Mouse (Mus musculus): ENCODE data around the gene Gm5678. TPM values are rescaled to one million over a fixed set of nuclear protein-coding genes. Genes with fewer than 3 reads are reported as not detected.
"Not testable (repeated sequence)": the region's sequence is repeated elsewhere in the genome, so short reads cannot be mapped to it uniquely, and the experiment has no call there.

Gm5678 gene
- polyA plus RNA-seq, 1 experiment from 2014 or later, result not detected

DNA sequence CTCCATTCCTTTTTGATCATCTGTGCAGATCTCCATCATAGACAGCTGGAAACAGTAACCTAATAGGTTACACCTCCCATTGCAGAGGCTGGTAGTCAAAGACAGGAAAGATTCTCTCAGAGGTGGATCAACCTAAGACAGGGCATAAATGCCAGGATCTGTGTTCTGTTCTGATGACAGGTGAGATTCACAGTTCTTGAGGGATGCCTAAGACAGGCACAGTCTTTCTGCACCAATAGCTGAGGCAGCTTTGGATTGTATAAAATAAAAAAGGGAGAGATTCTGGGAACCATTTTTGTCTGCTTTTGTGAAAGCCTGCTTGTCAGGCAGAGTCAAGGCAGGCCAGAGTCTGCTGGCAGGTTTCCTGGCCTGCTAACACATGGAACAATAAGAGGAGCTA, 40.1 kb downstream of the Gm5678 start:
- Histone ChIP-seq H3K4me3 (replicated peaks; ENCODE audit: low read depth, low read length) (no peak overlapping the region), H3K27ac (no peak overlapping the region), H3K9ac (ENCODE audit: low read depth, low read length) (no peak overlapping the region), H3K36me3 (ENCODE audit: insufficient read depth, low read length) (no peaks in the 10 kb centered on the region), H3K27me3 (ENCODE audit: insufficient read depth, low read length) (no peaks in the 10 kb centered on the region), H3K9me3 (replicated peaks; ENCODE audit: low read length) (peaks cover 7% of the 10 kb centered on the region), H3K4me1 (replicated peaks; ENCODE audit: insufficient read depth, low read length) (no peaks in the 10 kb centered on the region), H3K4me2 (ENCODE audit: low read length) (no peak overlapping the region)
- DNase-seq (ENCODE audit: low spot score) (no peak), ATAC-seq (replicated peaks; ENCODE audit: low FRiP score, low read depth) (no peak)
- TF ChIP-seq CTCF (IDR thresholded peaks at IDR 0.05; ENCODE audit: low read depth), result no peak

DNA sequence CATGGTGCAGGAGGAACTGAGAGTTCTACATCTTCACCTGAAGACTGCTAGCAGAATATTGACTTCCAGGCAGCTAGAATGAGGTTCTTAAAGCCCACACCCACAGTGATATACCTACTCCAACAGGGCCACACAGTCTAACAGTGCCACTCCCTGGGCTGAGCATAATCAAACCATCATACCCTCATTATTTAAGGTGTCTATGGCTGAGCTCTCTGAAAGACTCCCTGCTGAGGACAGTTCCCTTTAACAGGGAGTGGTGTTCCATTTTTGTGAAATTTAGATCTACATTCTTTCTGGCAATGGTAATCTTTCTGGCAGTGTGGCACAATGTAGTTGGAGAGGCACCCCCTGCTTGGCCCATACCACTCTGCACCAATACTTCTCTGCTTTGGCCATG, 41.6 kb downstream of the Gm5678 start:
- Histone ChIP-seq H3K9ac (ENCODE audit: low read depth, low read length) (no peak overlapping the region), H3K4me3 (replicated peaks; ENCODE audit: low read depth, low read length) (no peak overlapping the region)
- no peak for DNase-seq (ENCODE audit: low spot score)

DNA sequence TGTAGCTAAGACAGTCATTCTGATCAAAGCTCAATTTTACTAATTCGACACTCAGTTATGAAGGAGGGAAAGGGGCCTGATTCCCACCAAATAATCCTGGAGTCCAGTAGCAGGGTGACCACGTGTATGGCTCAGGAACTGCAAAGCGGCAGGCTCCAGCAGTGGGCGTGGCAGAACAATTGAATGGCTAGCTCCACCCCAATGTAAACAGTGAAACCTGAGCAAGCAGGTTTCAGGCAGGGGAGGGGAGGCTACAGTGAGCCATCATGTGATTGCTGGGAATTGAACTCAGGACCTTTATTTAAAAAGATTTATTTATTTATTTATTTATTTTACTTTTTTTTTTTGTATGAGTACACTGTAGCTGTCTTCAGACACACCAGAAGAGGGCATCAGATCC, 42.6 kb downstream of the Gm5678 start:
- H3K27me3 ChIP-seq (ENCODE audit: insufficient read depth, low read length); H3K4me2 ChIP-seq (ENCODE audit: low read length); H3K4me3 ChIP-seq (replicated peaks; ENCODE audit: low read depth, low read length); H3K4me1 ChIP-seq (replicated peaks; ENCODE audit: insufficient read depth, low read length); H3K9me3 ChIP-seq (replicated peaks; ENCODE audit: low read length); H3K9ac ChIP-seq (ENCODE audit: low read depth, low read length); ATAC-seq (replicated peaks; ENCODE audit: low FRiP score, low read depth); DNase-seq (ENCODE audit: low spot score); H3K27ac ChIP-seq; H3K36me3 ChIP-seq (ENCODE audit: insufficient read depth, low read length): not testable (repeated sequence)
- 37% methylated on average over 4 of the region's 4 CpGs for WGBS

More for the DNA sequence above, 41.6 kb downstream of the Gm5678 start:
- H3K4me2 ChIP-seq (ENCODE audit: low read length), result no peak overlapping the region
- peaks cover 7% of the 10 kb centered on the region for H3K9me3 ChIP-seq (replicated peaks; ENCODE audit: low read length)
- H3K36me3 ChIP-seq (ENCODE audit: insufficient read depth, low read length), result no peaks in the 10 kb centered on the region
- no peaks in the 10 kb centered on the region for H3K27me3 ChIP-seq (ENCODE audit: insufficient read depth, low read length)
- H3K4me1 ChIP-seq (replicated peaks; ENCODE audit: insufficient read depth, low read length), result no peaks in the 10 kb centered on the region
- no peak for ATAC-seq (replicated peaks; ENCODE audit: low FRiP score, low read depth)
- TF ChIP-seq CTCF (IDR thresholded peaks at IDR 0.05; ENCODE audit: low read depth), result no peak
- H3K27ac ChIP-seq, result no peak overlapping the region

DNA sequence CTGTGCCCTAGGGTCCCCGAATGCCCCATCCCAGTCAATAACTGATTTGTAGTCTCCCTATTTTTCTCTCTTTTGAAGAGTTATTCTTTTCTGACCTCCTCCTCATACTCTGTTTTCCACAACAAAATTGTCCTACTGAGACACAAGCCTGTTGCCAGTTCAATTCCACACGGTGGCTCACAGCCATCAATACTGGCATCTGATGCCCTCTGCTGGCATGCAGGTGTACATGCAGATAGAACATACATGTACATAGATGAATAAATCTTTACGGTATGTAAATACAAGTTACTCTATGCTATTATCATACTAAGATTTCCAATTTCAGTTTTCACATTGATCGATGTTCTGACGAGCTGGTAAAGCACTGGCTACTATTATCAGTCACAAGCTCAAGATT, 43.2 kb downstream of the Gm5678 start:
- Histone ChIP-seq H3K9ac (ENCODE audit: low read depth, low read length) (no peak overlapping the region), H3K36me3 (ENCODE audit: insufficient read depth, low read length) (no peaks in the 10 kb centered on the region), H3K27ac (no peak overlapping the region), H3K4me2 (ENCODE audit: low read length) (no peak overlapping the region), H3K9me3 (replicated peaks; ENCODE audit: low read length) (peaks cover 7% of the 10 kb centered on the region), H3K27me3 (ENCODE audit: insufficient read depth, low read length) (no peaks in the 10 kb centered on the region), H3K4me1 (replicated peaks; ENCODE audit: insufficient read depth, low read length) (no peaks in the 10 kb centered on the region), H3K4me3 (replicated peaks; ENCODE audit: low read depth, low read length) (no peak overlapping the region)
- DNase-seq (ENCODE audit: low spot score) (no peak), ATAC-seq (replicated peaks; ENCODE audit: low FRiP score, low read depth) (no peak)
- 92% methylated on average over 5 of the region's 5 CpGs for WGBS
- TF ChIP-seq CTCF (IDR thresholded peaks at IDR 0.05; ENCODE audit: low read depth), result peak; percentile 59; the same call in 1 of the 2 replicates

DNA sequence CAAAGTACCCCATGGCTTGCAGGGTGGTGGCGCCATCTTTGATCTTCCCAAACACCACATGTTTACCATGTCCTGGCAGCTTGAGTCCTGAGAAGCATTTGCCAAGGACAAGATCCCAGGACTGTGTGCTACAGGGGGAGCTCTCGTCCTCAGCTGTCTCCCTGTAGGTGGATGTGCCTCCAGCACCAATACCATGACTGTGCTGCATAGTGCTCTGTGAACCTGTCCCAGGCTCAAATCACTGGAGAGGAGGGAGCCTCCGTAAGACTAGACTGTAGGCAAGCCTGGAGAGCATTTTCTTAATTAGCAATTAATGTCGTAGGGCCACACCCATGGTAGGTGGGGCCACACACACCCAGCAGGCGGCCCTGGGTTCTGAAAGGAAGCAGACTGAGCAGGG, 48.5 kb downstream of the Gm5678 start:
- 85% methylated on average over 5 of the region's 5 CpGs for WGBS

DNA sequence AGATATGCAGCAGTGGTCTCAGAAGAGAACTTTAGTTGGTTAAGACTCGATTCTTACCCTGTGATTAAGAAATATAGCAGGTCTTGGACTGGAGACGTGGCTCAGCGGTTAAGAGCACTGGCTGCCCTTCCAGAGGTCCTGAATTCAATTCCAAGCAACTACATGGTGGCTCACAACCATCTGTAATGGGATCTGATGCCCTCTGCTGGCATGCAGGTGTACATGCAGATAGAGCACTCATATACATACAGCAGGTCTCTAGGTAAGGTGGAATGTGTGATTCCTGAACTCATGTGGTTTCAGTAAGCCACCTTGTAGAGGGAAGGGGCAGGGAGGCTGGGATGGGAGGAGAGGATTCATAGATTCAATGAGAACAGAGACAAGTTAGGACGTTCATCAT, 50.3 kb downstream of the Gm5678 start:
- Histone ChIP-seq H3K9ac (ENCODE audit: low read depth, low read length) (no peak overlapping the region), H3K36me3 (ENCODE audit: insufficient read depth, low read length) (no peaks in the 10 kb centered on the region), H3K9me3 (replicated peaks; ENCODE audit: low read length) (no peaks in the 10 kb centered on the region), H3K27me3 (ENCODE audit: insufficient read depth, low read length) (peaks cover 10% of the 10 kb centered on the region; the same call in 1 of the 2 replicates), H3K4me1 (replicated peaks; ENCODE audit: insufficient read depth, low read length) (peaks cover 4% of the 10 kb centered on the region), H3K4me3 (replicated peaks; ENCODE audit: low read depth, low read length) (no peak overlapping the region), H3K4me2 (ENCODE audit: low read length) (no peak overlapping the region), H3K27ac (no peak overlapping the region)
- TF ChIP-seq CTCF (IDR thresholded peaks at IDR 0.05; ENCODE audit: low read depth), result peak; percentile 47
- DNase-seq (ENCODE audit: low spot score), result no peak
- no peak for ATAC-seq (replicated peaks; ENCODE audit: low FRiP score, low read depth)
- 81% methylated on average over 4 of the region's 4 CpGs for WGBS

More for the DNA sequence above, 48.5 kb downstream of the Gm5678 start:
- no peak overlapping the region for H3K4me3 ChIP-seq (replicated peaks; ENCODE audit: low read depth, low read length)
- no peak overlapping the region for H3K4me2 ChIP-seq (ENCODE audit: low read length)
- TF ChIP-seq CTCF (IDR thresholded peaks at IDR 0.05; ENCODE audit: low read depth), result no peak
- no peak overlapping the region for H3K27ac ChIP-seq
- H3K4me1 ChIP-seq (replicated peaks; ENCODE audit: insufficient read depth, low read length), result no peaks in the 10 kb centered on the region
- DNase-seq (ENCODE audit: low spot score) (no peak), ATAC-seq (replicated peaks; ENCODE audit: low FRiP score, low read depth) (no peak)
- no peaks in the 10 kb centered on the region for H3K9me3 ChIP-seq (replicated peaks; ENCODE audit: low read length)
- H3K27me3 ChIP-seq (ENCODE audit: insufficient read depth, low read length), result no peaks in the 10 kb centered on the region
- H3K9ac ChIP-seq (ENCODE audit: low read depth, low read length), result no peak overlapping the region
- no peaks in the 10 kb centered on the region for H3K36me3 ChIP-seq (ENCODE audit: insufficient read depth, low read length)

DNA sequence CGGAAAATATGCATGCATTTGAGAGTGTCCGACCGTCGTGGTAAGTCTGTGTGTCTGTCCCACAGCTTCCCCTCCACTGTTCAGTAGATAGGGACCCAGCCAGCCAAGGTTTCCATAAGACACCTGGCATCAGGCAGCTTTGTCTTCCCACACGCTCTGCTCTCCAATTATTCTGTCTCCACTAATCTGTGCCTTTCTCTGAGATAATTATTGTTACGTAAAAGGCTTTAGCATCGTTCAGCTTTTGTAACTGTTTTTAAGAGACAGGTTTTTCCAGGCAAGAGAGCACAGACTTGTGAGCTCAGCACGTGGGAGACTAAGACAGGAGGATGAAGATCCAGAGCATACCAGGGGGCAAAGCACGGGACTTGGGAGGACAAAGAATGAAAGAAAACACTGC, 51.3 kb downstream of the Gm5678 start:
- Histone ChIP-seq H3K36me3 (ENCODE audit: insufficient read depth, low read length) (no peaks in the 10 kb centered on the region), H3K9me3 (replicated peaks; ENCODE audit: low read length) (no peaks in the 10 kb centered on the region), H3K4me3 (replicated peaks; ENCODE audit: low read depth, low read length) (no peak overlapping the region), H3K27ac (no peak overlapping the region), H3K4me1 (replicated peaks; ENCODE audit: insufficient read depth, low read length) (peaks cover 8% of the 10 kb centered on the region), H3K9ac (ENCODE audit: low read depth, low read length) (no peak overlapping the region), H3K27me3 (ENCODE audit: insufficient read depth, low read length) (peaks cover 12% of the 10 kb centered on the region; the same call in 1 of the 2 replicates), H3K4me2 (ENCODE audit: low read length) (no peak overlapping the region)
- no peak for TF ChIP-seq CTCF (IDR thresholded peaks at IDR 0.05; ENCODE audit: low read depth)
- WGBS, result 65% methylated on average over 9 of the region's 9 CpGs
- no peak for DNase-seq (ENCODE audit: low spot score)
- no peak for ATAC-seq (replicated peaks; ENCODE audit: low FRiP score, low read depth)

Other genes starting within 250 kb of the Gm5678 start
- 12.3 and 12.5 TPM in 2 replicates for gene Setd4, start 24.0 kb upstream of the Gm5678 start, polyA plus RNA-seq (2015; fragmentation: Nextera tagmentation; extraction: Ambion mirVana)
- 278 and 299 TPM in 2 replicates for gene Cbr1, start 22.2 kb upstream of the Gm5678 start, polyA plus RNA-seq (2015; fragmentation: Nextera tagmentation; extraction: Ambion mirVana)
- 8.6 and 9.6 TPM in 2 replicates for gene Cbr3, start 55.1 kb downstream of the Gm5678 start, polyA plus RNA-seq (2015; fragmentation: Nextera tagmentation; extraction: Ambion mirVana)
- gene Dop1b, start 83.8 kb downstream of the Gm5678 start, polyA plus RNA-seq (2015; fragmentation: Nextera tagmentation; extraction: Ambion mirVana), result 22.5 and 23.6 TPM in 2 replicates
- gene Morc3, start 204.0 kb downstream of the Gm5678 start, polyA plus RNA-seq (2015; fragmentation: Nextera tagmentation; extraction: Ambion mirVana), result 26.8 and 27.0 TPM in 2 replicates

All from kidney, postnatal 0 days (tissue).